Mouse (Mus musculus): ENCODE measurements around the gene Sema3b. TPM values are rescaled to one million over a fixed set of nuclear protein-coding genes. Genes with fewer than 3 reads are reported as not detected.

Sema3b gene
- polyA plus RNA-seq, 1 experiment from 2014 or later, result 4.8 TPM

- H3K9ac ChIP-seq, result peak overlapping the region; percentile 83
- H3K4me1 ChIP-seq, result peaks cover 46% of the 10 kb centered on the region
- under 1% methylated on average over 53 of the region's 53 CpGs for WGBS
- no peaks in the 10 kb centered on the region for H3K9me3 ChIP-seq
- H3K4me2 ChIP-seq (replicated peaks), result peak overlapping the region; percentile 96
- peak overlapping the region; percentile 69 for H3K27ac ChIP-seq
- peak overlapping the region; percentile 72 for H3K4me3 ChIP-seq
- peaks cover 38% of the 10 kb centered on the region for H3K27me3 ChIP-seq (replicated peaks)
- peaks cover 28% of the 10 kb centered on the region for H3K36me3 ChIP-seq
- peak; percentile 94 for ATAC-seq (ENCODE audit: low FRiP score, low read depth)
Measured at GRCm38 (mm10) chr9:107554319-107554825, 54.7 kb downstream of the Sema3b start.

GRCm38 (mm10) chr9:107553541-107554318 lies 55.3 kb downstream of the Sema3b start:
- Histone ChIP-seq H3K9me3 (no peaks in the 10 kb centered on the region), H3K4me3 (peak overlapping the region; percentile 72), H3K27me3 (replicated peaks) (peaks cover 44% of the 10 kb centered on the region), H3K36me3 (peaks cover 22% of the 10 kb centered on the region), H3K4me1 (peaks cover 46% of the 10 kb centered on the region), H3K27ac (0 out of 2 replicates have a peak overlapping the region, but pooled peaks have one; percentile 42), H3K4me2 (replicated peaks) (peak overlapping the region; percentile 96), H3K9ac (peak overlapping the region; percentile 73)
- ATAC-seq (ENCODE audit: low FRiP score, low read depth), result peak; percentile 78
- 4% methylated on average over 37 of the region's 37 CpGs for WGBS

- Histone ChIP-seq H3K4me2 (replicated peaks) (peak overlapping the region; percentile 96), H3K27me3 (replicated peaks) (peaks cover 48% of the 10 kb centered on the region), H3K36me3 (peaks cover 13% of the 10 kb centered on the region), H3K27ac (no peak overlapping the region), H3K9me3 (no peaks in the 10 kb centered on the region), H3K4me1 (peaks cover 46% of the 10 kb centered on the region), H3K9ac (peak overlapping the region; percentile 73; the same call in 1 of the 2 replicates), H3K4me3 (no peak overlapping the region; the same call in 1 of the 2 replicates)
- no peak for ATAC-seq (ENCODE audit: low FRiP score, low read depth)
- WGBS, result 77% methylated on average over 5 of the region's 5 CpGs
Measured at GRCm38 (mm10) chr9:107552690-107553393, 56.2 kb downstream of the Sema3b start.

- WGBS, result 4% methylated on average over 8 of the region's 8 CpGs
- peak overlapping the region; percentile 73 for H3K4me2 ChIP-seq (replicated peaks)
- peaks cover 54% of the 10 kb centered on the region for H3K4me1 ChIP-seq
- H3K27ac ChIP-seq, result no peak overlapping the region
- H3K36me3 ChIP-seq, result peaks cover 4% of the 10 kb centered on the region; the same call in 1 of the 2 replicates
- peak overlapping the region; percentile 55 for H3K9ac ChIP-seq
- peaks cover 48% of the 10 kb centered on the region for H3K27me3 ChIP-seq (replicated peaks)
- H3K9me3 ChIP-seq, result no peaks in the 10 kb centered on the region
- H3K4me3 ChIP-seq, result peak overlapping the region; percentile 35; the same call in 1 of the 2 replicates
- ATAC-seq (ENCODE audit: low FRiP score, low read depth), result no peak
Measured at GRCm38 (mm10) chr9:107551890-107552355, 57.1 kb downstream of the Sema3b start.

- Histone ChIP-seq H3K9me3 (no peaks in the 10 kb centered on the region), H3K9ac (peak within 1 kb of the TSS; percentile 55), H3K27ac (no peak within 1 kb of the TSS), H3K36me3 (no peaks in the 10 kb centered on the region), H3K4me2 (replicated peaks) (peak within 1 kb of the TSS; percentile 73), H3K27me3 (replicated peaks) (peaks cover 48% of the 10 kb centered on the region), H3K4me3 (peak within 1 kb of the TSS; percentile 35), H3K4me1 (peaks cover 55% of the 10 kb centered on the region)
- under 1% methylated on average over 62 of the region's 63 CpGs for WGBS
- no peak for ATAC-seq (ENCODE audit: low FRiP score, low read depth)
Measured at GRCm38 (mm10) chr9:107551117-107551889, 57.7 kb downstream of the Sema3b start, which contains the start of gene Rassf1. TSS of gene Rassf1 (plus strand) at chr9:107551555.

- H3K9ac ChIP-seq, result no peak overlapping the region
- ATAC-seq (ENCODE audit: low FRiP score, low read depth), result no peak
- H3K9me3 ChIP-seq, result no peaks in the 10 kb centered on the region
- no peak overlapping the region for H3K27ac ChIP-seq
- H3K4me3 ChIP-seq, result no peak overlapping the region; the same call in 1 of the 2 replicates
- H3K4me1 ChIP-seq, result peaks cover 48% of the 10 kb centered on the region
- H3K4me2 ChIP-seq (replicated peaks), result peak overlapping the region; percentile 73
- H3K27me3 ChIP-seq (replicated peaks), result peaks cover 48% of the 10 kb centered on the region
- WGBS, result 23% methylated on average over 23 of the region's 23 CpGs
- H3K36me3 ChIP-seq, result no peaks in the 10 kb centered on the region
Measured at GRCm38 (mm10) chr9:107550491-107551116, 58.4 kb downstream of the Sema3b start.

- Histone ChIP-seq H3K4me1 (peaks cover 43% of the 10 kb centered on the region), H3K27me3 (replicated peaks) (peaks cover 48% of the 10 kb centered on the region), H3K9me3 (no peaks in the 10 kb centered on the region), H3K4me2 (replicated peaks) (no peak overlapping the region), H3K9ac (no peak overlapping the region), H3K27ac (no peak overlapping the region), H3K36me3 (peaks cover 8% of the 10 kb centered on the region), H3K4me3 (no peak overlapping the region)
- WGBS, result 91% methylated on average over 20 of the region's 20 CpGs
- no peak for ATAC-seq (ENCODE audit: low FRiP score, low read depth)
Measured at GRCm38 (mm10) chr9:107549297-107550074, 59.5 kb downstream of the Sema3b start.

- 91% methylated on average over 10 of the region's 10 CpGs for WGBS
- Histone ChIP-seq H3K4me1 (peaks cover 40% of the 10 kb centered on the region), H3K4me2 (replicated peaks) (no peak overlapping the region), H3K27me3 (replicated peaks) (peaks cover 48% of the 10 kb centered on the region), H3K9me3 (no peaks in the 10 kb centered on the region), H3K36me3 (peaks cover 15% of the 10 kb centered on the region), H3K9ac (no peak overlapping the region), H3K4me3 (no peak overlapping the region), H3K27ac (no peak overlapping the region)
- ATAC-seq (ENCODE audit: low FRiP score, low read depth), result no peak
Measured at GRCm38 (mm10) chr9:107548820-107549219, 60.2 kb downstream of the Sema3b start.

GRCm38 (mm10) chr9:107547957-107548356 lies 61.1 kb downstream of the Sema3b start:
- Histone ChIP-seq H3K27ac (no peak overlapping the region), H3K9ac (no peak overlapping the region), H3K27me3 (replicated peaks) (peaks cover 46% of the 10 kb centered on the region), H3K36me3 (peaks cover 21% of the 10 kb centered on the region), H3K9me3 (no peaks in the 10 kb centered on the region), H3K4me2 (replicated peaks) (no peak overlapping the region), H3K4me1 (peaks cover 33% of the 10 kb centered on the region), H3K4me3 (no peak overlapping the region)
- WGBS, result 84% methylated on average over 5 of the region's 5 CpGs
- ATAC-seq (ENCODE audit: low FRiP score, low read depth), result no peak

All from neural tube, embryonic 12.5 days (tissue).